Mouse (Mus musculus): Measurements from ENCODE around the gene Pdcd4. TPM values are rescaled to one million over a fixed set of nuclear protein-coding genes. Genes with fewer than 3 reads are reported as not detected.

Gene Pdcd4
- polyA plus RNA-seq, 1 experiment from 2014 or later = 90.4 TPM

DNA sequence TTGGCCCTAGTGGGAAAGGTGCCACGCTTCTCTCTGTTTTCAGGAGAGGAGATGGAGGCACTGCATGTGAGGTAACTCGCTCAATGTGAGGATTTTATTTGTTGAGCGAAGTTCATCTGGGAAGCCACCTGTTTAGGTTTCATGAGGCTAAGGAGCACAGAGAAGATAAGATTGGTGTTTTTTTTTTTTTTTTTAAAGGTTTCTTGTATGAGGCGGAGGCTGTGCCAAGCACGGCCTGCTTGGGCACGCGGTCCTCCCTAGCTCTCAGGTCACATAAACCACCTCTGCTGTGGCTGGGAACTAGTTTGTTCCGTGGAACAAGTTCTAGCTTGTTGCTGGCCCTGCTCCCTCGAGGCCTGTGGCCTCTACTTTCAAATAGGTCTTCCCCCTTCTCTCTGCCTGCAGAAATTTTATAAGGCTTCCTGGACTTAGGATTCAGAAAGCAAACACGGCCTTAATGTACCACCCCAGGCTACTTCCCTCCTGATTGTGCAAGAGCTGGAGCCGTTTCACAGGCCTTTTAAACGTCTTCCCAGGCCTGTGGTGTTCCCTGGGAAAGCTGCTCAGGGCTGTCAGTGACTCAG is 2.6 kb downstream of the Pdcd4 start:
- H3K4me1 ChIP-seq = no peaks in the 10 kb centered on the region
- H3K27ac ChIP-seq (replicated peaks) = no peak overlapping the region
- no peaks in the 10 kb centered on the region for H3K36me3 ChIP-seq
- H3K9me3 ChIP-seq = no peaks in the 10 kb centered on the region
- no peak overlapping the region for H3K4me3 ChIP-seq
- no peak for ATAC-seq (replicated peaks)
- WGBS = 82% methylated on average over 12 of the region's 12 CpGs
- no peak overlapping the region for H3K4me2 ChIP-seq (replicated peaks)
- no peaks in the 10 kb centered on the region for H3K27me3 ChIP-seq
- H3K9ac ChIP-seq (replicated peaks) = no peak overlapping the region

DNA sequence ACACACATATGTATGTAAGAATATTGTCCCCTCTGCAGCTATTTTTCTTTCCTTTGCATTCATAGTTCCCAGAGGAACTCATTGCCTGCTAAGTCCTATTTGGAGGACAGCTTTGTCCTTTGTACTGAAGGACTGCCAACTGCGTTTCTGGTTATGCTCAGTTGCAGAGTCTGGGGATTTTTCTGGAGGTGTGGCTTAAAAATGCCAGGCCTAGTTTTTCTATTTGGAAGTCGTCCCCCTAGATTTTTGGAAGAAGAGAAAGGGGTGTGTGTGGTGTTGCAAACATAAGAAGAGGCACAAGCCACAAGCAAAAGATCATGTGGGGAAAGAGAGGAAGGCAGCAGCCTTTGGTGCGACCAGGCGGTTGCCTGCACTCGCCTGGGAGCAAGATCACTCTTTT is 6.0 kb downstream of the Pdcd4 start:
- no peaks in the 10 kb centered on the region for H3K27me3 ChIP-seq

DNA sequence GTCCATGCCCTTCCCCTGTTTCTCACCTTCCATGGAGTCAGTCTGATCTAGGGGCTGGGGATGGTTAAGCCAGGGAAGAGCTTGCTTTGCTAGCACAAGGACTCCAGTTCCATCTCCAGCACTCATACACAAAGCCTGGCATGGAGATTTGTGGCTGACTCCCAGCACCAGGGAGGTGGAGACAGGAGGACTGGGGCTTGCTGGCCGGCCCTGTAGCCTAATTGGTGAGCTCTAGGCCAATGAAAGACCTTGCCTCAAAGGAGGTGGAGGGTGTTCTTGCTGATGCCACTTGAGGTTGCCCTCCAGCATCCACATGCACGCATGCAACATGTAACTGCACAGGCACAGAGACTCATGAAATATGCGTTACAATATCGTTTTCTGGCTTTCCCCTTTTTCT is 6.5 kb downstream of the Pdcd4 start:
- Histone ChIP-seq H3K4me1 (peaks cover 4% of the 10 kb centered on the region), H3K4me2 (replicated peaks) (no peak overlapping the region), H3K36me3 (no peaks in the 10 kb centered on the region), H3K27ac (replicated peaks) (no peak overlapping the region), H3K9ac (replicated peaks) (no peak overlapping the region), H3K27me3 (no peaks in the 10 kb centered on the region), H3K9me3 (no peaks in the 10 kb centered on the region), H3K4me3 (no peak overlapping the region)
- no peak for ATAC-seq (replicated peaks)
- 75% methylated on average over 4 of the region's 4 CpGs for WGBS

More for the DNA sequence above, 6.0 kb downstream of the Pdcd4 start:
- no peak overlapping the region for H3K4me2 ChIP-seq (replicated peaks)
- no peaks in the 10 kb centered on the region for H3K9me3 ChIP-seq
- 83% methylated on average over 5 of the region's 5 CpGs for WGBS
- peaks cover 4% of the 10 kb centered on the region for H3K4me1 ChIP-seq
- no peak overlapping the region for H3K9ac ChIP-seq (replicated peaks)
- ATAC-seq (replicated peaks) = no peak
- H3K4me3 ChIP-seq = no peak overlapping the region
- H3K36me3 ChIP-seq = no peaks in the 10 kb centered on the region
- H3K27ac ChIP-seq (replicated peaks) = no peak overlapping the region

DNA sequence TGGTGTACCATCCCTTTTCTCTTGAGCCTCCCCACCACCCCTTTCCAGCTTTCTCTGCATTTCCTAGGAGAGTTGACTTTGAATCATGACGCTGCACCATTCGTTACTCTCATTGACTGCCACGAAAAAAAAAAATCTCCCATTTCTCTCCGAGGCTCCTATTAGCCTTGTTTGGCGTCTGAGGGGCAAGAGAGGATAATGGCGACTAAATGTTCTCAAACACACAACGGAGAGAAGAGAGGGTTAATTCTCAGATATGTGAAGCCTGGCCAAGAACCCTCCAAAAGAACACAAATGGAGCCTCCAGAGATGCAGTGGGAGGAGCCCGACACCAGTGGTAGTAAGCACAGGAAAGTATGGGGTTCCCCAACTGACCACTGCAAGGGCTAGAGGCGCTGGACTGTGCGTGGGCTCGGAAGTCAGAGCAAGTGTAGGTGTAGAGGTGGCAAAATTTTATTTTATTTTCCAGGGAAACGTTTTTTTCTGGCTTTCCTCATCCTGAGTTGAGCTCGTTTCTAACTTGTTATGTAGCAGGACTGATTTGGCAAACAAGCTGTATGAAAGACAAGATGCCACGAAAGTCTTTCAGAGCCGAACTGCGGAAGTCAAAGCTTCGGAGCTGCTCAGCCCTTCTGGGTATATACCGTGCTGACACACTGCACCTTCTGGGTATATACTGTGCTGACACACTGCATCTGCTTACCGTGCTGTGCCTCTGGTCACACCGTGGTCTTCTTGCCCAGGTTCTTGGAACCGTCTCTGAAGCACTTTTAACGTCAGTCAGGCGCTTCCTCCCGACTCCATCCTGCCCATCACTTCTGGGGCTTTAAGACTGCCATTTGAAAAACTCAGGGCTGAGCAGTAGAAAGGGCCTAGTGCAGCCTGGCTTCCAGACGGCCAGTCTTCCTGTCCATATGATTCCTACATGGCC is 7.2 kb downstream of the Pdcd4 start:
- 76% methylated on average over 25 of the region's 25 CpGs for WGBS
- Histone ChIP-seq H3K36me3 (no peaks in the 10 kb centered on the region), H3K9ac (replicated peaks) (no peak overlapping the region), H3K4me1 (peaks cover 4% of the 10 kb centered on the region), H3K27me3 (no peaks in the 10 kb centered on the region), H3K4me3 (no peak overlapping the region), H3K4me2 (replicated peaks) (no peak overlapping the region), H3K27ac (replicated peaks) (no peak overlapping the region), H3K9me3 (no peaks in the 10 kb centered on the region)
- ATAC-seq (replicated peaks) = no peak

DNA sequence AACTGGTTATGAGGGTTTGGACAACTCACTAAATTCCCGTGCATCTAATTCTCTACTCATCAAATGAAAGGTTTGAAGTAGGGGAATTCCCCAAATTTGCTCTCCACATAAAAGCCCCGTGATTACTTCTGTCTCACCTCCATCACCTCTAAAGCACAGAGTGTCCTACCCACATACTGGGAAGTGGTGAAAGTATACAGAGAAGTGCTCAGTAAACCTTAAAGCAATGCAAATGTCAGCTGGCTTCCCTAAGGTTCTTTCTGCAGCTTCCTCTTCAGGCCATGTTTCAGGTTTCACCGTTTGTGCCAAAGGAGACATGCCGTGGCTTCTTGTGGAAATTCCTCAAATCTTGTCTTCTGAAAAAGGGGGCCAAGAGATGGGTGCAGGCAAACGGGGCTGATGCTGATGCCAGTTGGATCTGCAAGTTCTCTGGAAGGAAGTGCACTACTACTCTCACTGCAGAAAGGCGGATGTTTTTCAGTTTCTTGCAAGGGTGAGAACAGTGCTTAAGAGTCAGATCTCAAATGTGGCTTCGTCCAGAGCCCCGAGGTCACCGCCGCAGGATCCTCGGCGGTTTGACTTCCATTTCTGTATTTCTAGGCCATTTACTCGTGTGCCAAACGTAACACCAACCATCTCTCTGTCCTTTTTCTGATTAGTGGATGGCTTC is 8.0 kb downstream of the Pdcd4 start:
- no peak overlapping the region for H3K4me3 ChIP-seq
- WGBS = 88% methylated on average over 14 of the region's 14 CpGs
- peaks cover 12% of the 10 kb centered on the region for H3K4me1 ChIP-seq
- no peak overlapping the region for H3K27ac ChIP-seq (replicated peaks)
- H3K27me3 ChIP-seq = no peaks in the 10 kb centered on the region
- no peak overlapping the region for H3K9ac ChIP-seq (replicated peaks)
- no peak for ATAC-seq (replicated peaks)
- no peaks in the 10 kb centered on the region for H3K36me3 ChIP-seq
- no peaks in the 10 kb centered on the region for H3K9me3 ChIP-seq
- no peak overlapping the region for H3K4me2 ChIP-seq (replicated peaks)

DNA sequence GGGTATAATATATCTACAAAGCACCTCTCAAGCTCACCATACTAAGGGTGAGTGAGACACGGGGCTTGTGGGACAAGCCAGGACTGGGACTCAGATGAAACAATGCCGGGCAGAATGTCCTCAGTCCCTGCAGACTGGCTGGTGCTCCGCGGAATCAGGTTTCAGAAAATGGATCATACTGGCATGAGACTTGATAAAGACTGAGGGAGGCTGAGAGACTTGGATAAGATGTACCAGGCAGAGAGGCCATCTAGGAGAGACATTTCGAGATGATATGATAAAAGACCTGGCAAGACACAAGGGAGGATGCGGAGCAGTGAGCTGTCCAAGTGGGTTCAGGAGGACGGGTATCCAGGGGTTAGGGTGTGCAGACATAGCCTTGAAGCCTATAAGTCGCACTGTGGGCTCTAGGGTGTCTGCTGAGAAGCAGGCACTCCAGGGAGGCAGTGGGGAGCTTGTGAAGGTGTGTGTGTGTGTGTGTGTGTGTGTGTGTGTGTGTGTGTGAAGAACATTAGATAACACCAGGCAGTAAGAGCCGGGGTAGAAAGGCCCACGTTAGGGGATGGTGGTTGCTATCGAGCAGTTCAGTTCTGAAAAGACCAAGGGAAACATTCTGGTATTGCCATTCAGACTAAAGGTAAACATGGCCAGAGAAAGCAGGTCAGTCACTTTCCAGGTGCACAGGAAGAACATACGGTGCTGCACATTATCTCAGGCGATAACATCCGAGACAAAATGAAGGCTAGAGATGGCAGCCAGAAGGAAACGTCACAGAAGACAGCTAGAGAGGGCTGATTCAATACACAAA is 10.1 kb downstream of the Pdcd4 start:
- peaks cover 26% of the 10 kb centered on the region for H3K4me1 ChIP-seq
- peak overlapping the region; percentile 84 for H3K9ac ChIP-seq (replicated peaks)
- H3K4me2 ChIP-seq (replicated peaks) = peak overlapping the region; percentile 56
- 60% methylated on average over 15 of the region's 15 CpGs for WGBS
- no peaks in the 10 kb centered on the region for H3K27me3 ChIP-seq
- no peaks in the 10 kb centered on the region for H3K36me3 ChIP-seq
- no peaks in the 10 kb centered on the region for H3K9me3 ChIP-seq
- ATAC-seq (replicated peaks) = no peak
- peak overlapping the region; percentile 95 for H3K4me3 ChIP-seq
- H3K27ac ChIP-seq (replicated peaks) = peak overlapping the region; percentile 73

DNA sequence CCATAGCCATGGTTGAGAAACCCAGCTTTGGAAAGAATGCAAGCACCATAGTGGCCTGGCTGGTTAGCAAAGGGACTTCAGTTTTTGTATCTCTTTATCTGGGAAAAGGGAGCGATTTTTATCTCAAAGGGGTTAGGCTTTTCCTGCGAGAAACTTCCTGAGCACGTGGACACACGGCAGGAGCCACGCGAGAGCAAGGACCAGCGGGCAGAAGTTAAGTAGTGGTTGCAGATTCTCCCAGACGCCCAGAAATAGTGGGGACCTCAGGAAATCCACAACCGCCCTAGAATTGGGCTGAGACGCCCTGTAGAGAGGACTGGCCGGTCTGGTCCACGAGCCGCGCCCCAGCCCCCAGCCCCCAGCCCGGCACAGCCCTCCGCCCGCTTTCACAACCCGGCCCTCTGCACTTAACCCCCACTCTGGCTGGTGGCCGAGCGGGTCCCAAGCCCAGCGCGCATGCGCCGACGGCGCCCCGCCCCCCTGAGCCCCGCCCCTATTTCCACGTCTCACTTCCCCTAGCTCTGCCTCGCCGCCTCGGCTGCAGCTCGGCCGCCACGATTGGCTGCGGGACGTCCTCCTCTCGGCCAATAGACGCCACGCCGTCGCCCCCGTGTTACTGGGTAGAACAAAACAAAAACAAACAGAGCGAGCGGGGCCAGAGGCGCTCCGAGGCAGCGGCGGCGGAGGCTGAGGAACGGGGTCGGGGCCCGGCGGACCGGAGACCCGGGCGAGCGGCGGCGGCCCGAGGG is 10.9 kb downstream of the Pdcd4 start:
- peak overlapping the region; percentile 95 for H3K4me3 ChIP-seq
- peak; percentile 99 for ATAC-seq (replicated peaks)
- peak overlapping the region; percentile 91 for H3K27ac ChIP-seq (replicated peaks)
- H3K9me3 ChIP-seq = no peaks in the 10 kb centered on the region
- H3K9ac ChIP-seq (replicated peaks) = peak overlapping the region; percentile 84
- H3K4me2 ChIP-seq (replicated peaks) = peak overlapping the region; percentile 56
- H3K27me3 ChIP-seq = no peaks in the 10 kb centered on the region
- WGBS = under 1% methylated on average over 59 of the region's 61 CpGs
- H3K36me3 ChIP-seq = no peaks in the 10 kb centered on the region
- H3K4me1 ChIP-seq = peaks cover 26% of the 10 kb centered on the region

DNA sequence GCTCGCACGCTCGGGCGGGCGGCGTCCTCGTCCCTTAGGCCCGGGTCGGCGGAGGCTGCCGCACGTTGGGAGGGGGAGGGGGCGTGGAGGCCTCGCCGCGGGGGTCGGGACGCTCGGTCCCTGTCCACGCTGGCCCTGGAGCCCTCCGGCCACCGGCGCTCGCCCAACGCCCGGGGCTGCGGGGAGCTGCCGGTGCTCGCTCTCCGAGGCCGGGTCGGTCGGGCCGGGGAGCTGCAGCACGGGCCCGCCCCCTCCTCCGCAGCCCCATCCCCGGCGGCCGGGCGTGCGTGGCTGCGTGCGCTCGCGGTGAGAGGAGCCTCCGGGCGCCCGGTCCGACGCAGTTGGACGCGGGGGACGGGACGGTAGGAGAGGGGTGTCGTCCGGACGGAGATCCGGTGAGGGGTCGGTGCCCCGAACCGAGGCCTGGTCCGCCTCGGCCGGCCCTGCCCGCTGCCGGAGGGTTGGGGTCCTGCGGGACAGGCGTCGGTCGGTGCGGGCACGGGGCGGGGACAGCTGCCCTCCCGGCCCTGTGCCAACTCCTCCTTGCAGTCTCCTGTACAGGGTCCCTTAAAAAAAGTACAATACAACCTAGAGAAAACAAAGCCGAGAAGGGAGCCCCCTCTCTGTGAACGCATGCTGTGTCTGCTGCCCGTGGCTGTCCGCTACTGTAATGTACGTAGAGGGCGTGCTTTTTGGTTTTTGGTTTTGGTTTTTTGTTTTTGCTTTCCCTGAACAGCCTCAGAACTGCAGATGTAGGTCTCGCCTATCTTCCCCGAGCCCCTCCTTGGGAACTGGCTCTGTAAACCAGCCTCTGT is 11.7 kb downstream of the Pdcd4 start:
- Histone ChIP-seq H3K4me2 (replicated peaks) (peak overlapping the region; percentile 55), H3K9ac (replicated peaks) (peak overlapping the region; percentile 84), H3K4me1 (peaks cover 31% of the 10 kb centered on the region), H3K9me3 (no peaks in the 10 kb centered on the region), H3K36me3 (no peaks in the 10 kb centered on the region), H3K27me3 (no peaks in the 10 kb centered on the region), H3K27ac (replicated peaks) (peak overlapping the region; percentile 91), H3K4me3 (peak overlapping the region; percentile 95)
- ATAC-seq (replicated peaks) = peak; percentile 78
- under 1% methylated on average over 61 of the region's 83 CpGs for WGBS

DNA sequence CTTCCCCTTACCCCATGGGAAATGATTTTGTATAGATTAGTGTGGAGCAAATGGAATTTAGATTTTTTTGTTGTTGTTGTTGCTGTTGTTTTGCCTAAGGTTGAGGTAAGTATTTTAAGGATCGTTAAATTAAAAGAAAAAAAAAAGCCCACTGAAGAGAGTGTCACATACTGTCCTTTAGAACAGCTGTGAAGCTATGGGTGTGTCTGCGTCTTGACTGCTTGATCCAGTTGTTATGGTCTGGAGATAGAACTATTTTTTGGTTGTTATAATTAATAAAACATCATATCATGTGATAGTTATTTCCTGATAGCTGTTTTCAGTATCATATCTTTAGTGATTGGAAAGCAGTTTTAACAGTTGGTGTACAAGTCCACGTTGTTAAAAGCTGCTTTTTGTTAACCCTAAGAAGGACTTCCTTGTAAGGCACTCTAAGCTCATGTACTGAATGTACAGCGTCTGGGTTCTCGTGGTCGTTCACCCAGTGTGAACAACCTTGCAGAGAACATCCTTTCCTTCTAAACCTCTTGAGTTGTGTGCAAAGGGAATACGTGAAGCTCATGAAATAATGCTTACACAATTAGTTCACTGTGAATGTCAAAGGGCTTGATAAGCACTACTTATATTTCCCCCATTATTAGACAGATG is 12.9 kb downstream of the Pdcd4 start:
- no peaks in the 10 kb centered on the region for H3K27me3 ChIP-seq
- peaks cover 9% of the 10 kb centered on the region for H3K36me3 ChIP-seq
- ATAC-seq (replicated peaks) = no peak
- peaks cover 31% of the 10 kb centered on the region for H3K4me1 ChIP-seq
- H3K27ac ChIP-seq (replicated peaks) = no peak overlapping the region
- peak overlapping the region; percentile 95 for H3K4me3 ChIP-seq
- no peaks in the 10 kb centered on the region for H3K9me3 ChIP-seq
- 43% methylated on average over 7 of the region's 7 CpGs for WGBS
- H3K9ac ChIP-seq (replicated peaks) = peak overlapping the region; percentile 84
- H3K4me2 ChIP-seq (replicated peaks) = peak overlapping the region; percentile 55

DNA sequence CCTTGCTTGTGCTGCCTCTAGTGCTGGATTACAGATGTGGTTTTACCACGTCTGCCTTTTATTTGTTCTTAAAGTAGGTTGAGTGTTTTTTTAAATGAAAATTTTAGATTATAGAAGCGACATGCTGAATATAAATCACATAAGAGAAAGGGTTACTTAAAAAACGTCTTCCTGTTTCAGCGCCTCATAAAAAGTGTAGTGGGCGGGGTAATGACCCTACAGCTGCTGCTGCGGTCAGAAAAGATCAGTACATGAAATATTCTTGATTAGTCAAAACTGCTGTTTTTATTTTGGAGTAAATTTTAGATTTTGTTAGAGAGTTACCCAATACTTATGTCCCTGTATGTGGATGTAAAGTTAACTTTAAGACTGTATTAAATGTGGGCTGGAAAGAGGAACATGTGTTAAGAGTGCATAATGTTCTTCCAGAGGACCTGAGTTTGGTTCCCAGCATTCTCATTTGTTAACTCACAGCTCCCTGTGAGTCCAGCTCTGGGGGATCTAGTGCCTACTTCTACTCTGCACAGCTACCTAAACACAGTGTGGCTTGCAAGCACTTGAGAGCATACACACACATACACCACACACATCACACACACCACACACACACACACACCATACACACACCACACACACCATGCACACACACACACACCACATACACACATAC is 14.1 kb downstream of the Pdcd4 start:
- H3K4me2 ChIP-seq (replicated peaks) = 0 out of 2 replicates have a peak overlapping the region, but pooled peaks have one; percentile 55
- no peak overlapping the region for H3K27ac ChIP-seq (replicated peaks)
- H3K36me3 ChIP-seq = peaks cover 17% of the 10 kb centered on the region
- no peak for ATAC-seq (replicated peaks)
- no peak overlapping the region; the same call in 1 of the 2 replicates for H3K4me3 ChIP-seq
- WGBS = 63% methylated on average over 6 of the region's 6 CpGs
- no peaks in the 10 kb centered on the region for H3K9me3 ChIP-seq
- H3K4me1 ChIP-seq = peaks cover 31% of the 10 kb centered on the region
- no peak overlapping the region for H3K9ac ChIP-seq (replicated peaks)
- no peaks in the 10 kb centered on the region for H3K27me3 ChIP-seq
